Mouse (Mus musculus): ENCODE measurements around the gene Blvra. TPM values are rescaled to one million over a fixed set of nuclear protein-coding genes. Genes with fewer than 3 reads are reported as not detected.
"Not testable (repeated sequence)": the region's sequence is repeated elsewhere in the genome, so short reads cannot be mapped to it uniquely, and the experiment has no call there.

The Blvra gene
- polyA plus RNA-seq, 1 experiment from 2014 or later: 32.2 TPM

GRCm38 (mm10) chr2:127079066-127079465, 8.6 kb downstream of the Blvra start:
- H3K36me3 ChIP-seq (ENCODE audit: control insufficient read depth, insufficient read depth, low read length); H3K27me3 ChIP-seq (replicated peaks; ENCODE audit: control insufficient read depth, insufficient read depth, low read length); DNase-seq (ENCODE audit: low spot score); H3K9me3 ChIP-seq (replicated peaks; ENCODE audit: control insufficient read depth, low read length); ATAC-seq; H3K27ac ChIP-seq (ENCODE audit: low read depth, low read length); H3K4me3 ChIP-seq (ENCODE audit: low read depth, low read length); H3K9ac ChIP-seq (ENCODE audit: low read length); H3K4me1 ChIP-seq (ENCODE audit: control insufficient read depth, insufficient read depth, low read length); H3K4me2 ChIP-seq (ENCODE audit: low read length): not testable (repeated sequence)
- WGBS: 68% methylated on average over 2 of the region's 2 CpGs

- no peaks in the 10 kb centered on the region for H3K4me1 ChIP-seq (ENCODE audit: control insufficient read depth, insufficient read depth, low read length)
- 91% methylated on average over 11 of the region's 11 CpGs for WGBS
- no peak overlapping the region for H3K4me3 ChIP-seq (ENCODE audit: low read depth, low read length)
- no peak overlapping the region for H3K4me2 ChIP-seq (ENCODE audit: low read length)
- ATAC-seq: no peak
- H3K9ac ChIP-seq (ENCODE audit: low read length): no peak overlapping the region
- no peaks in the 10 kb centered on the region for H3K36me3 ChIP-seq (ENCODE audit: control insufficient read depth, insufficient read depth, low read length)
- no peaks in the 10 kb centered on the region for H3K27me3 ChIP-seq (replicated peaks; ENCODE audit: control insufficient read depth, insufficient read depth, low read length)
- DNase-seq (ENCODE audit: low spot score): no peak
- H3K9me3 ChIP-seq (replicated peaks; ENCODE audit: control insufficient read depth, low read length): no peaks in the 10 kb centered on the region
- H3K27ac ChIP-seq (ENCODE audit: low read depth, low read length): no peak overlapping the region
Measured at GRCm38 (mm10) chr2:127079881-127080590, 9.6 kb downstream of the Blvra start.

GRCm38 (mm10) chr2:127080591-127081218, 10.2 kb downstream of the Blvra start:
- ATAC-seq: no peak
- H3K9ac ChIP-seq (ENCODE audit: low read length): no peak overlapping the region

GRCm38 (mm10) chr2:127086235-127086634, 15.8 kb downstream of the Blvra start:
- H3K9me3 ChIP-seq (replicated peaks; ENCODE audit: control insufficient read depth, low read length): no peaks in the 10 kb centered on the region
- no peak overlapping the region for H3K4me3 ChIP-seq (ENCODE audit: low read depth, low read length)

More at GRCm38 (mm10) chr2:127080591-127081218, 10.2 kb downstream of the Blvra start:
- H3K27ac ChIP-seq (ENCODE audit: low read depth, low read length): no peak overlapping the region
- H3K27me3 ChIP-seq (replicated peaks; ENCODE audit: control insufficient read depth, insufficient read depth, low read length): no peaks in the 10 kb centered on the region
- no peak overlapping the region for H3K4me3 ChIP-seq (ENCODE audit: low read depth, low read length)
- no peak overlapping the region for H3K4me2 ChIP-seq (ENCODE audit: low read length)
- H3K4me1 ChIP-seq (ENCODE audit: control insufficient read depth, insufficient read depth, low read length): no peaks in the 10 kb centered on the region
- 89% methylated on average over 11 of the region's 11 CpGs for WGBS
- no peaks in the 10 kb centered on the region for H3K36me3 ChIP-seq (ENCODE audit: control insufficient read depth, insufficient read depth, low read length)
- DNase-seq (ENCODE audit: low spot score): no peak
- H3K9me3 ChIP-seq (replicated peaks; ENCODE audit: control insufficient read depth, low read length): no peaks in the 10 kb centered on the region

GRCm38 (mm10) chr2:127090151-127090550, 19.7 kb downstream of the Blvra start:
- not testable (repeated sequence) for ATAC-seq; H3K4me3 ChIP-seq (ENCODE audit: low read depth, low read length); DNase-seq (ENCODE audit: low spot score); H3K27me3 ChIP-seq (replicated peaks; ENCODE audit: control insufficient read depth, insufficient read depth, low read length); H3K9me3 ChIP-seq (replicated peaks; ENCODE audit: control insufficient read depth, low read length); H3K9ac ChIP-seq (ENCODE audit: low read length); H3K4me2 ChIP-seq (ENCODE audit: low read length); H3K4me1 ChIP-seq (ENCODE audit: control insufficient read depth, insufficient read depth, low read length); H3K36me3 ChIP-seq (ENCODE audit: control insufficient read depth, insufficient read depth, low read length); H3K27ac ChIP-seq (ENCODE audit: low read depth, low read length)

More at GRCm38 (mm10) chr2:127086235-127086634, 15.8 kb downstream of the Blvra start:
- Histone ChIP-seq H3K36me3 (ENCODE audit: control insufficient read depth, insufficient read depth, low read length) (no peaks in the 10 kb centered on the region), H3K9ac (ENCODE audit: low read length) (no peak overlapping the region), H3K27me3 (replicated peaks; ENCODE audit: control insufficient read depth, insufficient read depth, low read length) (no peaks in the 10 kb centered on the region), H3K4me2 (ENCODE audit: low read length) (no peak overlapping the region), H3K4me1 (ENCODE audit: control insufficient read depth, insufficient read depth, low read length) (no peaks in the 10 kb centered on the region), H3K27ac (ENCODE audit: low read depth, low read length) (no peak overlapping the region)
- DNase-seq (ENCODE audit: low spot score): no peak
- ATAC-seq: no peak
- 92% methylated on average over 5 of the region's 5 CpGs for WGBS

GRCm38 (mm10) chr2:127092000-127092399, 21.5 kb downstream of the Blvra start:
- DNase-seq (ENCODE audit: low spot score): no peak
- no peaks in the 10 kb centered on the region for H3K4me1 ChIP-seq (ENCODE audit: control insufficient read depth, insufficient read depth, low read length)
- H3K27me3 ChIP-seq (replicated peaks; ENCODE audit: control insufficient read depth, insufficient read depth, low read length): no peaks in the 10 kb centered on the region
- 78% methylated on average over 8 of the region's 8 CpGs for WGBS
- H3K4me3 ChIP-seq (ENCODE audit: low read depth, low read length): no peak overlapping the region
- no peak overlapping the region for H3K9ac ChIP-seq (ENCODE audit: low read length)
- H3K27ac ChIP-seq (ENCODE audit: low read depth, low read length): no peak overlapping the region
- no peak for ATAC-seq
- no peaks in the 10 kb centered on the region for H3K9me3 ChIP-seq (replicated peaks; ENCODE audit: control insufficient read depth, low read length)
- no peak overlapping the region for H3K4me2 ChIP-seq (ENCODE audit: low read length)
- no peaks in the 10 kb centered on the region for H3K36me3 ChIP-seq (ENCODE audit: control insufficient read depth, insufficient read depth, low read length)

GRCm38 (mm10) chr2:127108986-127109385, 38.5 kb downstream of the Blvra start:
- ATAC-seq (no peak), DNase-seq (ENCODE audit: low spot score) (no peak)
- no peaks in the 10 kb centered on the region for H3K4me1 ChIP-seq (ENCODE audit: control insufficient read depth, insufficient read depth, low read length)
- WGBS: 92% methylated on average over 4 of the region's 4 CpGs
- H3K4me2 ChIP-seq (ENCODE audit: low read length): no peak overlapping the region
- H3K9me3 ChIP-seq (replicated peaks; ENCODE audit: control insufficient read depth, low read length): no peaks in the 10 kb centered on the region
- peaks cover 74% of the 10 kb centered on the region for H3K36me3 ChIP-seq (ENCODE audit: control insufficient read depth, insufficient read depth, low read length)
- H3K4me3 ChIP-seq (ENCODE audit: low read depth, low read length): no peak overlapping the region
- no peak overlapping the region for H3K27ac ChIP-seq (ENCODE audit: low read depth, low read length)
- no peaks in the 10 kb centered on the region for H3K27me3 ChIP-seq (replicated peaks; ENCODE audit: control insufficient read depth, insufficient read depth, low read length)
- H3K9ac ChIP-seq (ENCODE audit: low read length): no peak overlapping the region

- H3K9ac ChIP-seq (ENCODE audit: low read length): no peak overlapping the region
- H3K27ac ChIP-seq (ENCODE audit: low read depth, low read length): no peak overlapping the region
- H3K4me1 ChIP-seq (ENCODE audit: control insufficient read depth, insufficient read depth, low read length): no peaks in the 10 kb centered on the region
- no peak overlapping the region for H3K4me3 ChIP-seq (ENCODE audit: low read depth, low read length)
- H3K36me3 ChIP-seq (ENCODE audit: control insufficient read depth, insufficient read depth, low read length): peaks cover 87% of the 10 kb centered on the region
- 91% methylated on average over 8 of the region's 8 CpGs for WGBS
- no peaks in the 10 kb centered on the region for H3K9me3 ChIP-seq (replicated peaks; ENCODE audit: control insufficient read depth, low read length)
- no peak overlapping the region for H3K4me2 ChIP-seq (ENCODE audit: low read length)
- DNase-seq (ENCODE audit: low spot score) (no peak), ATAC-seq (no peak)
- H3K27me3 ChIP-seq (replicated peaks; ENCODE audit: control insufficient read depth, insufficient read depth, low read length): no peaks in the 10 kb centered on the region
Measured at GRCm38 (mm10) chr2:127121591-127122235, 51.2 kb downstream of the Blvra start.

GRCm38 (mm10) chr2:127128926-127129325, 58.5 kb downstream of the Blvra start:
- no peak overlapping the region for H3K9ac ChIP-seq (ENCODE audit: low read length)
- no peak overlapping the region for H3K4me2 ChIP-seq (ENCODE audit: low read length)
- ATAC-seq (no peak), DNase-seq (ENCODE audit: low spot score) (no peak)
- H3K4me3 ChIP-seq (ENCODE audit: low read depth, low read length): no peak overlapping the region
- H3K27me3 ChIP-seq (replicated peaks; ENCODE audit: control insufficient read depth, insufficient read depth, low read length): no peaks in the 10 kb centered on the region
- no peak overlapping the region for H3K27ac ChIP-seq (ENCODE audit: low read depth, low read length)
- peaks cover 29% of the 10 kb centered on the region for H3K36me3 ChIP-seq (ENCODE audit: control insufficient read depth, insufficient read depth, low read length)
- peaks cover 11% of the 10 kb centered on the region for H3K4me1 ChIP-seq (ENCODE audit: control insufficient read depth, insufficient read depth, low read length)
- WGBS: 85% methylated on average over 5 of the region's 5 CpGs
- no peaks in the 10 kb centered on the region for H3K9me3 ChIP-seq (replicated peaks; ENCODE audit: control insufficient read depth, low read length)

All from forebrain, embryonic 14.5 days (tissue).